Mouse (Mus musculus) olfactory bulb, adult 2 months (tissue): ENCODE measurements around the gene Mxd4.

Experiments used
- CTCF ChIP-seq: fragments of 200-500 bp; IDR thresholded peaks from 2 replicates; pipeline ENCODE4 v1.5.1; 2012; ENCODE audit warnings: low read depth, mild to moderate bottlenecking, low read length, moderate library complexity; ENCODE audit not compliant: insufficient read depth
- POLR2A ChIP-seq: fragments of 200-500 bp; IDR thresholded peaks from 2 replicates; pipeline ENCODE4 v1.6.1; 2012; ENCODE audit warnings: mild to moderate bottlenecking, low read depth, low read length, moderate library complexity; ENCODE audit not compliant: insufficient read depth

GRCm38 (mm10) chr5:34201396-34201795 lies 13.9 kb upstream of the Mxd4 start:
- TF ChIP-seq CTCF = no peak
- TF ChIP-seq POLR2A = no peak
